Mouse (Mus musculus) ES-Bruce4 (cell line): ENCODE data around the gene Ldb3. TPM values are rescaled to one million over a fixed set of nuclear protein-coding genes. Genes with fewer than 3 reads are reported as not detected.
A peak's percentile ranks its signal among the peaks of the same experiment; 100 is the strongest.

Experiments
- H3K27ac ChIP-seq: 2 replicates; pipeline ENCODE4 v1.5.1; 2012; ENCODE audit warnings: low read length, inconsistent platforms; ENCODE audit not compliant: insufficient read depth
- H3K27me3 ChIP-seq: 2 replicates; pipeline ENCODE4 v1.6.1; 2012; ENCODE audit warnings: mild to moderate bottlenecking, low read length, inconsistent platforms; ENCODE audit not compliant: control insufficient read depth, poor library complexity, insufficient read depth, severe bottlenecking
- H3K36me3 ChIP-seq: 2 replicates; pipeline ENCODE4 v1.6.1; 2012; ENCODE audit warnings: inconsistent platforms, mild to moderate bottlenecking, low read length, moderate library complexity; ENCODE audit not compliant: control insufficient read depth, poor library complexity, insufficient read depth, severe bottlenecking
- H3K4me1 ChIP-seq: one replicate; pipeline ENCODE4 v1.8.1; 2011; ENCODE audit warnings: low read length; ENCODE audit not compliant: control insufficient read depth, insufficient read depth
- H3K4me3 ChIP-seq: 2 replicates; pipeline ENCODE4 v1.5.1; 2011; ENCODE audit warnings: low read depth, mild to moderate bottlenecking, low read length
- H3K9ac ChIP-seq: 2 replicates; pipeline ENCODE4 v1.6.1; 2012; ENCODE audit warnings: low read depth, mild to moderate bottlenecking, inconsistent platforms; ENCODE audit not compliant: poor library complexity, severe bottlenecking
- H3K9me3 ChIP-seq: replicated peaks from 2 replicates; pipeline ENCODE4 v1.6.1; 2012; ENCODE audit warnings: mild to moderate bottlenecking, low read length, inconsistent platforms; ENCODE audit not compliant: control insufficient read depth, poor library complexity, insufficient read depth, severe bottlenecking
- CTCF ChIP-seq: IDR thresholded peaks from one replicate; pipeline ENCODE4 v1.8.1; 2011; ENCODE audit warnings: low read depth, low read length
- EP300 ChIP-seq: IDR thresholded peaks from 2 replicates; pipeline ENCODE4 v1.6.1; 2011; ENCODE audit warnings: low read depth, low read length; ENCODE audit not compliant: insufficient read depth
- POLR2A ChIP-seq: IDR thresholded peaks from one replicate; pipeline ENCODE4 v1.8.1; 2011; ENCODE audit warnings: low read length; ENCODE audit not compliant: insufficient read depth
- polyA plus RNA-seq: library from polyadenylated mRNA; stranded (reverse); fragments of >200 nt; gene quantifications from 2 replicates; pipeline ENCODE4 v1.2.4, GENCODE M21; 2011; ENCODE audit warnings: low read depth; ENCODE audit not compliant: missing spikeins, insufficient read depth, insufficient read length

The Ldb3 gene
- polyA plus RNA-seq, 1 experiment = 4.0 TPM

- TF ChIP-seq EP300 (no peak), POLR2A (no peak), CTCF (no peak)
- no peak overlapping the region for H3K27ac ChIP-seq
- no peaks in the 10 kb centered on the region for H3K27me3 ChIP-seq
- no peak overlapping the region for H3K9ac ChIP-seq
- H3K9me3 ChIP-seq = no peaks in the 10 kb centered on the region
- H3K4me3 ChIP-seq = no peak overlapping the region
- no peaks in the 10 kb centered on the region for H3K4me1 ChIP-seq
- no peaks in the 10 kb centered on the region for H3K36me3 ChIP-seq
Measured at GRCm38 (mm10) chr14:34623074-34623473, 34.6 kb upstream of the Ldb3 start.

- no peak overlapping the region for H3K27ac ChIP-seq
- H3K9ac ChIP-seq = no peak overlapping the region
- no peaks in the 10 kb centered on the region for H3K36me3 ChIP-seq
- peaks cover 3% of the 10 kb centered on the region for H3K4me1 ChIP-seq
- H3K27me3 ChIP-seq = no peaks in the 10 kb centered on the region
- no peak overlapping the region for H3K4me3 ChIP-seq
- H3K9me3 ChIP-seq = no peaks in the 10 kb centered on the region
- TF ChIP-seq EP300 (no peak), CTCF (peak; percentile 87)
Measured at GRCm38 (mm10) chr14:34620611-34621376, 32.3 kb upstream of the Ldb3 start.

- peaks cover 6% of the 10 kb centered on the region for H3K4me1 ChIP-seq
- H3K27ac ChIP-seq = peak overlapping the region; percentile 47; the same call in 1 of the 2 replicates
- no peaks in the 10 kb centered on the region for H3K27me3 ChIP-seq
- H3K9ac ChIP-seq = no peak overlapping the region; the same call in 1 of the 2 replicates
- TF ChIP-seq POLR2A = no peak
- peak; percentile 86; the same call in 1 of the 2 replicates for TF ChIP-seq EP300
- H3K9me3 ChIP-seq = no peaks in the 10 kb centered on the region
- no peak overlapping the region for H3K4me3 ChIP-seq
- H3K36me3 ChIP-seq = no peaks in the 10 kb centered on the region
Measured at GRCm38 (mm10) chr14:34618808-34619207, 30.3 kb upstream of the Ldb3 start.

GRCm38 (mm10) chr14:34616821-34617220, 28.3 kb upstream of the Ldb3 start:
- H3K27me3 ChIP-seq = no peaks in the 10 kb centered on the region
- H3K36me3 ChIP-seq = no peaks in the 10 kb centered on the region
- TF ChIP-seq EP300 (peak; percentile 73; the same call in 1 of the 2 replicates), CTCF (peak; percentile 100), POLR2A (no peak)
- no peak overlapping the region for H3K9ac ChIP-seq
- H3K9me3 ChIP-seq = no peaks in the 10 kb centered on the region
- H3K4me3 ChIP-seq = no peak overlapping the region
- no peak overlapping the region for H3K27ac ChIP-seq
- H3K4me1 ChIP-seq = peaks cover 8% of the 10 kb centered on the region

GRCm38 (mm10) chr14:34615625-34616024, 27.1 kb upstream of the Ldb3 start:
- Histone ChIP-seq H3K27me3 (no peaks in the 10 kb centered on the region), H3K36me3 (no peaks in the 10 kb centered on the region), H3K9me3 (no peaks in the 10 kb centered on the region)

GRCm38 (mm10) chr14:34615082-34615481, 26.6 kb upstream of the Ldb3 start:
- H3K27me3 ChIP-seq = no peaks in the 10 kb centered on the region
- H3K27ac ChIP-seq = peak overlapping the region; percentile 79
- H3K4me1 ChIP-seq = peaks cover 8% of the 10 kb centered on the region
- no peaks in the 10 kb centered on the region for H3K36me3 ChIP-seq
- no peak for TF ChIP-seq POLR2A
- peak; percentile 99 for TF ChIP-seq EP300
- TF ChIP-seq CTCF = no peak
- H3K9ac ChIP-seq = peak overlapping the region; percentile 38; the same call in 1 of the 2 replicates
- H3K4me3 ChIP-seq = peak overlapping the region; percentile 54
- no peaks in the 10 kb centered on the region for H3K9me3 ChIP-seq

More at GRCm38 (mm10) chr14:34615625-34616024, 27.1 kb upstream of the Ldb3 start:
- Histone ChIP-seq H3K4me1 (peaks cover 8% of the 10 kb centered on the region), H3K9ac (peak overlapping the region; percentile 3; the same call in 1 of the 2 replicates), H3K27ac (peak overlapping the region; percentile 79), H3K4me3 (no peak overlapping the region)
- TF ChIP-seq CTCF (no peak), EP300 (no peak), POLR2A (no peak)
